Mouse (Mus musculus) heart, postnatal 0 days (tissue): Measurements from ENCODE around the gene Trmt1.

Experiments used
- CTCF ChIP-seq: IDR thresholded peaks from 2 replicates; pipeline ENCODE4 v1.5.1; 2016; ENCODE audit warnings: antibody characterized with exemption, control low read depth, low read depth
- EP300 ChIP-seq: IDR thresholded peaks from 2 replicates; pipeline ENCODE4 v1.6.1; 2016; ENCODE audit warnings: antibody characterized with exemption, low read depth

DNA sequence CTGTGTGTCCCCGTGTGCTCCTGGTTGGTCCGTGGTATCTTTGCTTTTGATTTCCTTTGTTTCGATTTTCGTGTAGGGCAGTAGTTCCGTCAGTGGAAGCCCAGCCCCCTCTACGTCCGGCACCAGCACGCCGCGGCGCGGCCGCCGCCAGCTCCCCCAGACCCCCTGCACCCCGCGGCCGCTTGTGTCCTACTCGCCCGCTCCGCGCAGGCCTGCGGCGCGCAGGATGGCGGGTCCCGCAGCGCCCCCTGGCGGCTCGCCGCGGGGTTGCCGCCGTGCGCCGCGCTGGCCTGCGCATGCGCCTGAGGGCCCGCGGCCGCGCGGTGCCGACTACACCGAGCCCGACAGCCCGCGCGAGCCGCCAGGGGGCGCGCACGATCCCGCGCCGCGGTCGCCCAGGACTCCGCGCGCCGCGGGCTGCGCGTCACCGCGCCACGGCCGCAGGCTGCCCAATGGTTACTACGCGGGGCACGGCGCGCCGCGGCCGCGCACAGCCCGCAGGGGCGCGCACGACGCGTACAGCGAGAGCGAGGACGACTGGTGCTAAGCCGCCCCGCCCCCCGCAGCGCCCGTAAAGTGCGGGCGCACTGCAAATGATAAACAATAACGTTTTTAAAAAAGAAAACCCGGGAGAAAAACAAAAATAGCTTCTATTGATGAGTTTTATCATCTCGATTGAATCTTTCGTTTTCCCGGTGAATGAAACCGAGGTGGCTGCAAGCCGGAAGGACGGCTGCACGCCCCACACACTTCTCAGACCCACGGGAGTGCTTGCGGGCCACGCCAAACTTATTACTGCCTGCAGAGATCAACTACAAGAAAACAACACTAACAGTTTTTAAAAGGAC, 46.7 kb upstream of the Trmt1 start:
- TF ChIP-seq CTCF (peak; percentile 40), EP300 (0 out of 2 replicates have a peak, but pooled peaks have one; percentile 19)
